Mouse (Mus musculus) neural tube, embryonic 14.5 days (tissue): Measurements from ENCODE around the gene Tcf12. TPM values are rescaled to one million over a fixed set of nuclear protein-coding genes. Genes with fewer than 3 reads are reported as not detected.

ENCODE experiments used
- microRNA-seq: library from miRNA; unstranded; fragments of <30 nt; microRNA quantifications from one replicate; pipeline ENCODE4, GENCODE M21; 2016
- polyA plus RNA-seq: library from polyadenylated mRNA; unstranded; fragments of >200 nt; fragmentation: Nextera tagmentation; extraction: Ambion mirVana; gene quantifications from 2 replicates; pipeline ENCODE4 v1.2.1, GENCODE M21; 2014

Gene Tcf12
- polyA plus RNA-seq, 1 experiment from 2014 or later, result 74.1 TPM

Small RNAs within 50 kb of the gene (microRNA-seq; reads per million reads assigned to microRNA genes)
- gene Gm27450, result not detected

Other genes with a start within 250 kb of the Tcf12 start
- 60.1 and 62.3 TPM in 2 replicates for gene Zfp280d, start 163.0 kb upstream of the Tcf12 start, polyA plus RNA-seq